11 mouse cellular contexts compared by ENCODE assay signal in genomic region chr13:52572451-52573446, GRCm38 (mm10). TPM values are rescaled to one million over a fixed set of nuclear protein-coding genes. Genes with fewer than 3 reads are reported as not detected.
A peak's percentile ranks its signal among the peaks of the same experiment; 100 is the strongest.
DNase-seq lines count a peak whose midpoint lies in the region; ATAC-seq and TF ChIP-seq lines count a peak whose summit lies in the region.
"Had no signal": no experiment of that assay in that cellular context is flagged by ENCODE, and none has a peak within 500 bp of the region (broad histone marks: within the 10 kb centered on the region; RNA-seq: fewer than 3 reads in every experiment).

No protein-coding gene starts in this region.

- H3K27ac ChIP-seq in ES-E14 (ENCODE audit: insufficient read depth, low read depth, low read length, poor library complexity, severe bottlenecking) = no peak overlapping the region
- no peak overlapping the region for H3K27ac ChIP-seq in forebrain, embryonic 14.5 days (ENCODE audit: low read depth, low read length)
- H3K27ac ChIP-seq: intestine, embryonic 15.5 days had no signal

- no peak overlapping the region for H3K4me3 ChIP-seq in ES-E14 (ENCODE audit: insufficient read depth in 1 of 2, low read depth in 1 of 2, low read length in 2 of 2, poor library complexity in 1 of 2, severe bottlenecking in 1 of 2)
- H3K4me3 ChIP-seq in forebrain, embryonic 14.5 days (ENCODE audit: low read depth, low read length) = no peak overlapping the region
- H3K4me3 ChIP-seq: heart, embryonic 12.5 days; intestine, embryonic 15.5 days had no signal

- no peak overlapping the region for H3K4me2 ChIP-seq in forebrain, embryonic 14.5 days (ENCODE audit: low read length)
- H3K4me2 ChIP-seq: heart, embryonic 12.5 days; intestine, embryonic 15.5 days had no signal

- ATAC-seq in hematopoietic stem cell, adult 5-6 weeks (replicated peaks in 1 of 2; ENCODE audit: insufficient read depth in 1 of 2, low FRiP score in 2 of 2, low TSS enrichment in 1 of 2, low read depth in 1 of 2, poor library complexity in 2 of 2, severe bottlenecking in 2 of 2) = peak; percentile 92 to 94
- ATAC-seq in neutrophil, adult 5-6 weeks (ENCODE audit: extremely low read depth, insufficient number of reproducible peaks, low FRiP score, poor library complexity, severe bottlenecking) = peak; percentile 84
- no peak for ATAC-seq in forebrain, embryonic 14.5 days
- ATAC-seq in erythroid progenitor cell, adult 5-6 weeks (replicated peaks; ENCODE audit: low FRiP score, poor library complexity, severe bottlenecking) = no peak
- ATAC-seq: intestine, embryonic 15.5 days had no signal

- in situ Hi-C loops in ES-E14 (cut with MboI; ENCODE audit: low sequenced_read_pairs in 2 of 2, unreplicated experiment in 2 of 2) = no loop called here

- no peaks in the 10 kb centered on the region for H3K36me3 ChIP-seq in ES-E14 (ENCODE audit: control insufficient read depth, insufficient read depth, low read length, poor library complexity, severe bottlenecking)
- H3K36me3 ChIP-seq in forebrain, embryonic 14.5 days (ENCODE audit: control insufficient read depth, insufficient read depth, low read length) = no peaks in the 10 kb centered on the region
- H3K36me3 ChIP-seq: heart, embryonic 12.5 days; intestine, embryonic 15.5 days had no signal

- WGBS in forebrain, embryonic 14.5 days = 80% methylated on average over 9 of the region's 9 CpGs

- no peak overlapping the region for H3K9ac ChIP-seq in ES-E14 (ENCODE audit: insufficient read depth, low read depth, low read length, poor library complexity, severe bottlenecking)
- H3K9ac ChIP-seq in forebrain, embryonic 14.5 days (ENCODE audit: low read length) = no peak overlapping the region
- H3K9ac ChIP-seq: heart, embryonic 12.5 days; intestine, embryonic 15.5 days had no signal

- H3K27me3 ChIP-seq in forebrain, embryonic 14.5 days (replicated peaks; ENCODE audit: control insufficient read depth, insufficient read depth, low read length) = no peaks in the 10 kb centered on the region
- H3K27me3 ChIP-seq: heart, embryonic 12.5 days; intestine, embryonic 15.5 days had no signal

- no peaks in the 10 kb centered on the region for H3K9me3 ChIP-seq in ES-E14 (ENCODE audit: control insufficient read depth, insufficient read depth, low read depth, low read length)
- no peaks in the 10 kb centered on the region for H3K9me3 ChIP-seq in forebrain, embryonic 14.5 days (replicated peaks; ENCODE audit: control insufficient read depth, low read length)
- H3K9me3 ChIP-seq: heart, embryonic 12.5 days; intestine, embryonic 15.5 days had no signal

- peak; percentile 24 for DNase-seq in kidney, adult 9 months
- DNase-seq in kidney, postnatal 25 days = no peak
- peak; percentile 56 for DNase-seq in ES-E14 (ENCODE audit: low read depth, low spot score)
- DNase-seq in forebrain, embryonic 14.5 days (ENCODE audit: low spot score) = no peak
- DNase-seq in c-Kit-positive CD71-positive TER-119-positive erythroid progenitor cells, embryonic 14.5 days (ENCODE audit: low spot score) = no peak
- DNase-seq: cerebellum, adult 8-10 months had no signal

- peaks cover 4 to 7% of the 10 kb centered on the region in 2 experiments; a peak in 3 of 4 replicates for H3K4me1 ChIP-seq in ES-E14 (ENCODE audit: control insufficient read depth in 2 of 2, insufficient read depth in 2 of 2, low read length in 2 of 2, poor library complexity in 1 of 2)
- peaks cover 7% of the 10 kb centered on the region for H3K4me1 ChIP-seq in forebrain, embryonic 14.5 days (ENCODE audit: control insufficient read depth, insufficient read depth, low read length)
- H3K4me1 ChIP-seq: intestine, embryonic 15.5 days had no signal

TF ChIP-seq in ES-E14, 5 proteins besides CTCF, POLR2A, EP300 and RAD21:
- TF ChIP-seq ZC3H11A (IDR thresholded peaks at IDR 0.05; ENCODE audit: borderline replicate concordance, low read depth, low read length) = no peak
- no peak for TF ChIP-seq CHD2 (IDR thresholded peaks at IDR 0.05; ENCODE audit: low read depth, low read length)
- TF ChIP-seq ZNF384 (IDR thresholded peaks at IDR 0.05; ENCODE audit: low read depth, low read length) = no peak
- no peak for TF ChIP-seq MAFK (IDR thresholded peaks at IDR 0.05; ENCODE audit: insufficient read depth, low read depth, low read length)
- TF ChIP-seq HCFC1 (IDR thresholded peaks at IDR 0.05; ENCODE audit: borderline replicate concordance, insufficient read depth, low read length) = no peak

RNA-seq across cellular contexts. Expression of gene Syk, which starts 10.2 kb away (rescaled TPM):
- 13.3 and 22.3 TPM in 2 replicates for total RNA-seq in ES-E14 (2012; rRNA removed)
- total RNA-seq in hematopoietic stem cell, adult 5-6 weeks (2017) = 99.6 and 106 TPM in 2 replicates
- 778 and 787 TPM in 2 replicates for total RNA-seq in neutrophil, adult 5-6 weeks (2017)
- 1.0 and 1.1 TPM in 2 replicates for polyA plus RNA-seq in forebrain, embryonic 14.5 days (2014; fragmentation: Nextera tagmentation; extraction: Ambion mirVana)
- total RNA-seq in erythroid progenitor cell, adult 5-6 weeks (2015; ENCODE audit: low replicate concordance) = 31.9 and 33.9 TPM in 2 replicates
- 24.4 and 25.9 TPM in 2 replicates for total RNA-seq in erythroid progenitor cell, adult 5-6 weeks (2017; ENCODE audit: low replicate concordance)

RNA-seq across cellular contexts. Expression of gene Diras2, which starts 41.7 kb away (rescaled TPM):
- total RNA-seq in ES-E14 (2012; rRNA removed) = 0.58 and 0.76 TPM in 2 replicates
- total RNA-seq in hematopoietic stem cell, adult 5-6 weeks (2017) = 0.30 and 0.75 TPM in 2 replicates
- 4.3 and 4.9 TPM in 2 replicates for total RNA-seq in neutrophil, adult 5-6 weeks (2017)
- polyA plus RNA-seq in forebrain, embryonic 14.5 days (2014; fragmentation: Nextera tagmentation; extraction: Ambion mirVana) = 1.5 and 2.2 TPM in 2 replicates
- 0.36 TPM in 1 of 2 replicates, not detected in the other for total RNA-seq in erythroid progenitor cell, adult 5-6 weeks (2015; ENCODE audit: low replicate concordance)
- total RNA-seq in erythroid progenitor cell, adult 5-6 weeks (2017; ENCODE audit: low replicate concordance) = 0.13 TPM in 1 of 2 replicates, not detected in the other

Comparison
In these comparisons a context has a peak if more than half of its experiments do, and no peak if none do; other contexts are left out.
1. DNase-seq: peak in kidney, adult 9 months (single experiment) and ES-E14 (single experiment); none in kidney, postnatal 25 days (0 of 2), forebrain, embryonic 14.5 days (single experiment) and c-Kit-positive CD71-positive TER-119-positive erythroid progenitor cells, embryonic 14.5 days (single experiment).
2. ATAC-seq: peak in hematopoietic stem cell, adult 5-6 weeks (2 of 2) and neutrophil, adult 5-6 weeks (single experiment); none in forebrain, embryonic 14.5 days (single experiment) and erythroid progenitor cell, adult 5-6 weeks (single experiment).